In genomic region chr5:124012885-124013284, GRCm38 (mm10) we compare ENCODE assay signal across 12 mouse cellular contexts. TPM values are rescaled to one million over a fixed set of nuclear protein-coding genes. Genes with fewer than 3 reads are reported as not detected.
A peak's percentile ranks its signal among the peaks of the same experiment; 100 is the strongest.
DNase-seq lines count a peak whose midpoint lies in the region; ATAC-seq and TF ChIP-seq lines count a peak whose summit lies in the region.
"Had no signal": no experiment of that assay in that cellular context is flagged by ENCODE, and none has a peak within 500 bp of the region (broad histone marks: within the 10 kb centered on the region; RNA-seq: fewer than 3 reads in every experiment).

No protein-coding gene starts in this region.

- no peak for DNase-seq in forebrain, embryonic 10.5 days (ENCODE audit: extremely low spot score, low spot score)
- no peak for DNase-seq in forebrain, embryonic 11.5 days (ENCODE audit: low spot score)
- DNase-seq in lung, embryonic 14.5 days: no peak
- no peak for DNase-seq in lung, postnatal 36 days
- DNase-seq in kidney, adult 8-10 months: no peak
- DNase-seq in urinary bladder, postnatal 14 days (ENCODE audit: low spot score): no peak
- DNase-seq: cerebellum, postnatal 25 days; gastrocnemius, postnatal 25 days; thymus, postnatal 4 days had no signal

- no peak for ATAC-seq in forebrain, embryonic 11.5 days (replicated peaks; ENCODE audit: low FRiP score)
- no peak for ATAC-seq in lung, embryonic 14.5 days (ENCODE audit: insufficient read depth)
- no peak for ATAC-seq in hindbrain, embryonic 16.5 days
- ATAC-seq in midbrain, embryonic 16.5 days: no peak

- H3K36me3 ChIP-seq in forebrain, embryonic 10.5 days (replicated peaks): peaks cover 59% of the 10 kb centered on the region
- peaks cover under 1% of the 10 kb centered on the region; the same call in 1 of the 2 replicates for H3K36me3 ChIP-seq in forebrain, embryonic 11.5 days (ENCODE audit: control insufficient read depth, insufficient read depth, low read length)
- peaks cover 17% of the 10 kb centered on the region for H3K36me3 ChIP-seq in lung, embryonic 14.5 days (ENCODE audit: insufficient read depth)
- peaks cover 10% of the 10 kb centered on the region for H3K36me3 ChIP-seq in hindbrain, embryonic 16.5 days (ENCODE audit: control insufficient read depth, insufficient read depth, low read length)
- peaks cover 8% of the 10 kb centered on the region; the same call in 1 of the 2 replicates for H3K36me3 ChIP-seq in midbrain, embryonic 16.5 days (ENCODE audit: control insufficient read depth, insufficient read depth, low read length)

- peak overlapping the region; percentile 84 for H3K27ac ChIP-seq in forebrain, embryonic 10.5 days
- no peak overlapping the region for H3K27ac ChIP-seq in forebrain, embryonic 11.5 days (ENCODE audit: low read depth, low read length)
- H3K27ac ChIP-seq in lung, embryonic 14.5 days (ENCODE audit: low read depth): peak overlapping the region; percentile 96
- H3K27ac ChIP-seq in hindbrain, embryonic 16.5 days (ENCODE audit: low read depth, low read length): peak overlapping the region; percentile 44; the same call in 1 of the 2 replicates
- 0 out of 2 replicates have a peak overlapping the region, but pooled peaks have one; percentile 32 for H3K27ac ChIP-seq in midbrain, embryonic 16.5 days (ENCODE audit: low read length)

- peaks cover 78% of the 10 kb centered on the region for H3K4me1 ChIP-seq in forebrain, embryonic 10.5 days
- H3K4me1 ChIP-seq in forebrain, embryonic 11.5 days (replicated peaks; ENCODE audit: control insufficient read depth, insufficient read depth, low read length): peaks cover 33% of the 10 kb centered on the region
- H3K4me1 ChIP-seq in lung, embryonic 14.5 days (ENCODE audit: insufficient read depth): peaks cover 52% of the 10 kb centered on the region
- H3K4me1 ChIP-seq in hindbrain, embryonic 16.5 days (ENCODE audit: control insufficient read depth, insufficient read depth, low read depth, low read length): peaks cover 63% of the 10 kb centered on the region
- H3K4me1 ChIP-seq in midbrain, embryonic 16.5 days (ENCODE audit: control insufficient read depth, insufficient read depth, low read length): peaks cover 47% of the 10 kb centered on the region

- 86% methylated on average over 10 of the region's 10 CpGs for WGBS in forebrain, embryonic 10.5 days
- WGBS in forebrain, embryonic 11.5 days: 89% methylated on average over 10 of the region's 10 CpGs
- WGBS in lung, embryonic 14.5 days: 58% methylated on average over 10 of the region's 10 CpGs
- 83% methylated on average over 10 of the region's 10 CpGs for WGBS in hindbrain, embryonic 16.5 days
- WGBS in midbrain, embryonic 16.5 days: 78% methylated on average over 10 of the region's 10 CpGs

- H3K27me3 ChIP-seq in forebrain, embryonic 10.5 days (ENCODE audit: poor library complexity, severe bottlenecking): no peaks in the 10 kb centered on the region
- no peaks in the 10 kb centered on the region for H3K27me3 ChIP-seq in forebrain, embryonic 11.5 days (ENCODE audit: control insufficient read depth, insufficient read depth, low read length)
- no peaks in the 10 kb centered on the region for H3K27me3 ChIP-seq in lung, embryonic 14.5 days (ENCODE audit: insufficient read depth, low read length)
- no peaks in the 10 kb centered on the region for H3K27me3 ChIP-seq in hindbrain, embryonic 16.5 days (replicated peaks; ENCODE audit: control insufficient read depth, insufficient read depth, low read length)
- no peaks in the 10 kb centered on the region for H3K27me3 ChIP-seq in midbrain, embryonic 16.5 days (ENCODE audit: control insufficient read depth, insufficient read depth, low read depth, low read length)
- H3K27me3 ChIP-seq: limb, embryonic 12.5 days had no signal

- no peak overlapping the region for H3K4me3 ChIP-seq in forebrain, embryonic 10.5 days
- no peak overlapping the region for H3K4me3 ChIP-seq in forebrain, embryonic 11.5 days (ENCODE audit: low read depth, low read length)
- no peak overlapping the region for H3K4me3 ChIP-seq in lung, embryonic 14.5 days (ENCODE audit: low read depth, low read length)
- no peak overlapping the region for H3K4me3 ChIP-seq in hindbrain, embryonic 16.5 days (ENCODE audit: low read length)
- no peak overlapping the region for H3K4me3 ChIP-seq in midbrain, embryonic 16.5 days (ENCODE audit: low read depth, low read length)
- H3K4me3 ChIP-seq: limb, embryonic 12.5 days had no signal

- no peak overlapping the region for H3K9ac ChIP-seq in forebrain, embryonic 11.5 days (ENCODE audit: low read length)
- H3K9ac ChIP-seq in lung, embryonic 14.5 days: no peak overlapping the region
- no peak overlapping the region for H3K9ac ChIP-seq in hindbrain, embryonic 16.5 days (ENCODE audit: low read depth, low read length)
- H3K9ac ChIP-seq in midbrain, embryonic 16.5 days (ENCODE audit: low read depth, low read length): no peak overlapping the region
- H3K9ac ChIP-seq: limb, embryonic 12.5 days had no signal

- H3K4me2 ChIP-seq in forebrain, embryonic 11.5 days (ENCODE audit: low read depth, low read length, severe bottlenecking): no peak overlapping the region
- peak overlapping the region; percentile 7; the same call in 1 of the 2 replicates for H3K4me2 ChIP-seq in lung, embryonic 14.5 days
- no peak overlapping the region for H3K4me2 ChIP-seq in hindbrain, embryonic 16.5 days (ENCODE audit: low read length)
- no peak overlapping the region for H3K4me2 ChIP-seq in midbrain, embryonic 16.5 days (ENCODE audit: low read length)

- no peaks in the 10 kb centered on the region for H3K9me3 ChIP-seq in forebrain, embryonic 10.5 days
- no peaks in the 10 kb centered on the region for H3K9me3 ChIP-seq in forebrain, embryonic 11.5 days (ENCODE audit: control insufficient read depth, low read length)
- H3K9me3 ChIP-seq in lung, embryonic 14.5 days (ENCODE audit: low read depth, low read length): no peaks in the 10 kb centered on the region
- H3K9me3 ChIP-seq in hindbrain, embryonic 16.5 days (ENCODE audit: control insufficient read depth, low read length): no peaks in the 10 kb centered on the region
- H3K9me3 ChIP-seq in midbrain, embryonic 16.5 days (replicated peaks; ENCODE audit: control insufficient read depth, low read length, poor library complexity, severe bottlenecking): no peaks in the 10 kb centered on the region
- H3K9me3 ChIP-seq: limb, embryonic 12.5 days had no signal

- peak; percentile 11; the same call in 1 of the 2 replicates for TF ChIP-seq CTCF in lung, embryonic 14.5 days (IDR thresholded peaks at IDR 0.05; ENCODE audit: low read depth)

RNA-seq across cellular contexts. Expression of gene Vps37b, which starts 19.2 kb away (rescaled TPM):
- 50.8 and 51.2 TPM in 2 replicates for polyA plus RNA-seq in forebrain, embryonic 10.5 days (2016; fragmentation: Nextera tagmentation; extraction: Ambion mirVana)
- 60.2 and 61.4 TPM in 2 replicates for polyA plus RNA-seq in forebrain, embryonic 11.5 days (2014; fragmentation: Nextera tagmentation; extraction: Ambion mirVana)
- 34.8 and 39.3 TPM in 2 replicates for polyA plus RNA-seq in lung, embryonic 14.5 days (2014; fragmentation: Nextera tagmentation; extraction: Ambion mirVana)
- polyA plus RNA-seq in hindbrain, embryonic 16.5 days (2015; fragmentation: Nextera tagmentation; extraction: Ambion mirVana): 70.9 and 81.1 TPM in 2 replicates
- 59.5 and 62.0 TPM in 2 replicates for polyA plus RNA-seq in midbrain, embryonic 16.5 days (2015; fragmentation: Nextera tagmentation; extraction: Ambion mirVana)

RNA-seq across cellular contexts. Expression of gene Hip1r, which starts 39.5 kb away (rescaled TPM):
- 7.7 and 11.1 TPM in 2 replicates for polyA plus RNA-seq in forebrain, embryonic 10.5 days (2016; fragmentation: Nextera tagmentation; extraction: Ambion mirVana)
- polyA plus RNA-seq in forebrain, embryonic 11.5 days (2014; fragmentation: Nextera tagmentation; extraction: Ambion mirVana): 7.3 and 8.6 TPM in 2 replicates
- 9.1 and 9.3 TPM in 2 replicates for polyA plus RNA-seq in lung, embryonic 14.5 days (2014; fragmentation: Nextera tagmentation; extraction: Ambion mirVana)
- 34.3 and 35.3 TPM in 2 replicates for polyA plus RNA-seq in hindbrain, embryonic 16.5 days (2015; fragmentation: Nextera tagmentation; extraction: Ambion mirVana)
- 33.5 and 34.3 TPM in 2 replicates for polyA plus RNA-seq in midbrain, embryonic 16.5 days (2015; fragmentation: Nextera tagmentation; extraction: Ambion mirVana)
